Mouse (Mus musculus) embryo, embryonic 10 days (tissue): ENCODE measurements around the gene Slc22a23.
A peak's percentile ranks its signal among the peaks of the same experiment; 100 is the strongest.

Experiments
- DNase-seq: peaks from one replicate; pipeline ENCODE4 v3.0.0-alpha.2; 2015; ENCODE audit warnings: low spot score

Slc22a23 gene

GRCm38 (mm10) chr13:34162491-34163303 lies 182.3 kb downstream of the Slc22a23 start, which contains the start of gene Psmg4:
Psmg4 (plus strand) TSS chr13:34162964.
- peak; percentile 92 for DNase-seq

- no peak for DNase-seq
Measured at GRCm38 (mm10) chr13:34159926-34160325, 185.1 kb downstream of the Slc22a23 start.

GRCm38 (mm10) chr13:34157596-34158157 lies 187.3 kb downstream of the Slc22a23 start:
- no peak for DNase-seq

GRCm38 (mm10) chr13:34156840-34157185 lies 188.2 kb downstream of the Slc22a23 start:
- DNase-seq = no peak

GRCm38 (mm10) chr13:34156133-34156839 lies 188.7 kb downstream of the Slc22a23 start:
- DNase-seq = no peak

- DNase-seq = peak; percentile 79
Measured at GRCm38 (mm10) chr13:34154931-34155272, 190.1 kb downstream of the Slc22a23 start.

GRCm38 (mm10) chr13:34154217-34154930 lies 190.6 kb downstream of the Slc22a23 start:
- DNase-seq = peak; percentile 71

GRCm38 (mm10) chr13:34153254-34154011 lies 191.5 kb downstream of the Slc22a23 start:
- no peak for DNase-seq

GRCm38 (mm10) chr13:34152695-34153094 lies 192.3 kb downstream of the Slc22a23 start:
- no peak for DNase-seq

- no peak for DNase-seq
Measured at GRCm38 (mm10) chr13:34151425-34151824, 193.6 kb downstream of the Slc22a23 start.

GRCm38 (mm10) chr13:34150271-34151027 lies 194.5 kb downstream of the Slc22a23 start:
- peak; percentile 61 for DNase-seq

GRCm38 (mm10) chr13:34149463-34150176 lies 195.4 kb downstream of the Slc22a23 start:
- no peak for DNase-seq

GRCm38 (mm10) chr13:34148767-34149392 lies 196.1 kb downstream of the Slc22a23 start:
- DNase-seq = peak; percentile 80

GRCm38 (mm10) chr13:34148181-34148580 lies 196.8 kb downstream of the Slc22a23 start:
- DNase-seq = no peak

- peak; percentile 11 for DNase-seq
Measured at GRCm38 (mm10) chr13:34146916-34147315, 198.1 kb downstream of the Slc22a23 start.

- DNase-seq = no peak
Measured at GRCm38 (mm10) chr13:34143389-34143788, 201.6 kb downstream of the Slc22a23 start.

- no peak for DNase-seq
Measured at GRCm38 (mm10) chr13:34136605-34137004, 208.4 kb downstream of the Slc22a23 start.

GRCm38 (mm10) chr13:34134276-34134675 lies 210.7 kb downstream of the Slc22a23 start:
- peak; percentile 24 for DNase-seq

- DNase-seq = peak; percentile 84
Measured at GRCm38 (mm10) chr13:34133326-34134071, 211.5 kb downstream of the Slc22a23 start.
